Mouse (Mus musculus) megakaryocyte, embryonic 14.5 days (primary cell): Measurements from ENCODE around the gene Zbtb17.

Source experiments
- FLI1 ChIP-seq: IDR thresholded peaks from 2 replicates; pipeline ENCODE4 v1.6.1; 2012; ENCODE audit warnings: low read length, inconsistent platforms, mixed read lengths
- GATA1 ChIP-seq: IDR thresholded peaks from 3 replicates; pipeline ENCODE4 v1.6.1; 2012; ENCODE audit warnings: mixed read lengths, low read length, inconsistent platforms, borderline replicate concordance

GRCm38 (mm10) chr4:141474431-141474830 lies 30.0 kb downstream of the Zbtb17 start:
- no peak for TF ChIP-seq GATA1
- no peak for TF ChIP-seq FLI1
